Mouse (Mus musculus) stomach, postnatal 0 days (tissue): ENCODE results near the gene Smim4.

Experiments used
- CTCF ChIP-seq: IDR thresholded peaks from 2 replicates; pipeline ENCODE4 v1.5.1; 2016; ENCODE audit warnings: antibody characterized with exemption, low read depth, mild to moderate bottlenecking, moderate library complexity
- EP300 ChIP-seq: optimal IDR thresholded peaks from 2 replicates; pipeline ENCODE3; 2016; ENCODE audit warnings: antibody characterized with exemption

GRCm38 (mm10) chr14:31172781-31173455 lies 44.2 kb upstream of the Smim4 start:
- no peak for TF ChIP-seq CTCF
- TF ChIP-seq EP300, result no peak
